Mouse (Mus musculus): ENCODE measurements around the gene Exoc2.

Exoc2 gene

GRCm38 (mm10) chr13:30820555-30820954, 153.3 kb downstream of the Exoc2 start:
- no peak for DNase-seq (ENCODE audit: low read depth)

DNA sequence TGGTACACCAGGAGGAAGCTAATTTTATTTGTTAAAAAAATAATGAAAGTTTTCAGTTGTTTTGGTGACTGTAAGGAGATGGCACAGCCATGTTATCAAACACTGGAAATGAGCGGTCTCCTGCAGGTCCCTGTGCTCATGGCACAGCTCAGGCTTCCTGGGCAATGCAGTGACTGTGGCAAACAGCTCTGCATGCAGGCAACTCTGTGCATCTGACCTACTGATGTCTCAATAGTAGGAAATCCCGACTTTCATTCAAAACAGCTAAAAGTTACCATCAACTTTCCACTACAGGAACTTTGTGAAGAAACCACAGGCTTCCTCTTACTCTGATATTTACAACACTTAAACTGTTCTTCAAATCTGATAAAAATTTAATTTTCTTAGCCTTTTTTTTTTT, 154.0 kb downstream of the Exoc2 start:
- no peak for DNase-seq (ENCODE audit: low read depth)

GRCm38 (mm10) chr13:30817436-30817835, 156.5 kb downstream of the Exoc2 start:
- DNase-seq (ENCODE audit: low read depth): no peak

- DNase-seq (ENCODE audit: low read depth): no peak
Observed at GRCm38 (mm10) chr13:30814256-30814655, 159.6 kb downstream of the Exoc2 start.

GRCm38 (mm10) chr13:30813464-30813863, 160.4 kb downstream of the Exoc2 start:
- DNase-seq (ENCODE audit: low read depth): no peak

GRCm38 (mm10) chr13:30809240-30809639, 164.7 kb downstream of the Exoc2 start:
- no peak for DNase-seq (ENCODE audit: low read depth)

- peak; percentile 31 for DNase-seq (ENCODE audit: low read depth)
Observed at GRCm38 (mm10) chr13:30802336-30802955, 171.4 kb downstream of the Exoc2 start.

GRCm38 (mm10) chr13:30801886-30802285, 172.0 kb downstream of the Exoc2 start:
- no peak for DNase-seq (ENCODE audit: low read depth)

- no peak for DNase-seq (ENCODE audit: low read depth)
Observed at GRCm38 (mm10) chr13:30795960-30796359, 177.9 kb downstream of the Exoc2 start.

GRCm38 (mm10) chr13:30793616-30794015, 180.3 kb downstream of the Exoc2 start:
- DNase-seq (ENCODE audit: low read depth): peak; percentile 55

DNA sequence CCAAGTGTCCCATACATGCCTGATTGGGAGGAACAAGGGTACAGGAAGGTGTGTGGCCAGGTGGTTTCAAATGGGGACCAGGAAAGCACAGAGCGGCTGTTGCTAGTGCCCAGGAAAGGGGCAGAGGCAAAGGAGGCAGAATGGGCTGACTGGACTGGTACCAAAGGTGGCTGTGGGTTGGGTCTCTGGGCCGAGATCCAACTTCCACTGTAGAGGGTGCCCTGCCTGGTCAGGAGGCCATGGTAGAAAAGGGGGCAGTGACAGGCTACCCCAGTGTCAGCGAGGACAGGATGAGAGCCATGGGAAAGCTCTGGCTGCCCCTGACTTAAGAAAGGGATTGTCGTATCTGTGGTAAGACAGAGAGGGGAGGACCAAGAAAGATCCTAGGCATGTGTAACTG, 180.7 kb downstream of the Exoc2 start:
- DNase-seq (ENCODE audit: low read depth): no peak

GRCm38 (mm10) chr13:30792741-30793140, 181.2 kb downstream of the Exoc2 start:
- DNase-seq (ENCODE audit: low read depth): peak; percentile 42

DNA sequence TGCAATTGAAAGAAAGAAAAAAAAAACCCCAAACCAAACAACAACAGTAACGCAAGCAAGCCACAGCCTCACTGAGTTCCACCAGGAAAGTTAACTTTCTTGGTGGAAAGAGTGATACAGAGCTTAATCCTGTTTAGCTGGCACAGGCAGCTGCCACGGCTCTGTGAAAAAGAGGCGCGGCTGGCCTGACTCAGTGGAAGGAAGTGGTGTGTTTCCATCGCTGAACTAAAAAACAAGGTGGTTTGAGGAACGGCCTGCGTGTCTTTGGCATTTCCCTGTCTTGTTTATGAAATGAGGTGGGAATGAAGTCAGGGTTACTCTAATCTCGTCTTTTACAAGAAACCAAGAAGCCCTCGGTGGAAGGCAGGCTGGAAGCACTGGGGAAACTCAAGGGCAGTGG, 181.6 kb downstream of the Exoc2 start:
- DNase-seq (ENCODE audit: low read depth): no peak

DNA sequence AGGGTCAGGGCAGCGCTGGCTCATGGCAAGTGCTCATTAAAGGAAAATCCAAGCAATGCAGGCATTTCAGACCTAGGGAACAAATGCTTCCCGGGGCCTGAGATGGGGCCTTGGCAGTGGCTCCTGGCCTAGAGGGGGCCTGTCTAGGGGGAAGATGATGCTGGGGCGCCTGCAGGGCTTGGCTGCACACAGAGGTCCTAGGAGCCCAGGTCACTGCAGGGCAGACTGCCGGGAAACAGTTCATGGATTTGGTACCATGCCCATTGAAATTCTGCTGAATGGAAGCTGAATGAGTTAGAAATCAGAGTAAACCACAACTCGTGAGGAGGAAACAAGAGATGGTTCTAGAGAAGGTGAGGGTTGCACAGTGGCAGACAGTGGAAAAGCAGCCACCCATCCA, 183.9 kb downstream of the Exoc2 start:
- no peak for DNase-seq (ENCODE audit: low read depth)

DNA sequence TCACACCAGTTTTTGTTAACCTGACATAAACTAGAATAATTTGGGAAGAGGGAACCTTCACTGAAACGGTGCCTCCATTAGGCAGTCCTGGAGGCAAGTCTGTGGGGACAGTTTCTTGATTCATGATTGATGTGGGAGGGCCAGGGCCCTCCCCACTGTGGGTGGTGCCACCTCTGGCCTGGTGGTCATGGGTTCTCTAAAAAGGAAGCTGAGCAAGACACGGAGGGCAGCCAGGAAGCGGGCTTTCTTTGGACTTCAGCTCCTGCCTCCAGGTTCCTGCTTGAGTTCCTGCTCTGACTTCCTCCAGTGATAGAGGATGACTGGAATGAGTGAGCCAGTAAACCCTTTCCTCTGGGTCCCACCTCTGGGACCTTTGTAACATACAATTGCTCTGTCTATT, 185.5 kb downstream of the Exoc2 start:
- no peak for DNase-seq (ENCODE audit: low read depth)

GRCm38 (mm10) chr13:30787960-30788359, 185.9 kb downstream of the Exoc2 start:
- DNase-seq (ENCODE audit: low read depth): peak; percentile 25

DNA sequence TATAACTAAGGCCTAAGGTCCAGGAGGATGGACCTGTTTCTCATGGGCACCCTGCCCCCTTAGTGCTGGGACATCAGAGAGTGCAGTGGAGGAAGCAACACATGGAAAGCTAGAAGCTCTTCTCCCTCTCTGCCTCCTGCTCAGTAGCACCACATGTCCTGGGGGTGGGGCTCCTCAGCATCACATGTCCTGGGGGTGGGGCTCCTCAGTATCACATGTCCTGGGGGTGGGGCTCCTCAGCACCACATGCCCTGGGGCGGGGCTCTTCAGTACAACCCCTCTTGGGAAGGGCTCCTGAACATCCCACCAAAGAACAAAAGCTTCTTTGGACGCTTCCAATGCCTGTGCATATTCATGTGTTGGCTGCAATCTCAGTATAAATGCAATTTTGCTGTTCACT, 186.3 kb downstream of the Exoc2 start:
- DNase-seq (ENCODE audit: low read depth): no peak

- DNase-seq (ENCODE audit: low read depth): no peak
Observed at GRCm38 (mm10) chr13:30787036-30787320, 186.9 kb downstream of the Exoc2 start.

GRCm38 (mm10) chr13:30786235-30787035, 187.5 kb downstream of the Exoc2 start:
- DNase-seq (ENCODE audit: low read depth): no peak

GRCm38 (mm10) chr13:30785423-30786040, 188.4 kb downstream of the Exoc2 start:
- peak; percentile 9 for DNase-seq (ENCODE audit: low read depth)

DNA sequence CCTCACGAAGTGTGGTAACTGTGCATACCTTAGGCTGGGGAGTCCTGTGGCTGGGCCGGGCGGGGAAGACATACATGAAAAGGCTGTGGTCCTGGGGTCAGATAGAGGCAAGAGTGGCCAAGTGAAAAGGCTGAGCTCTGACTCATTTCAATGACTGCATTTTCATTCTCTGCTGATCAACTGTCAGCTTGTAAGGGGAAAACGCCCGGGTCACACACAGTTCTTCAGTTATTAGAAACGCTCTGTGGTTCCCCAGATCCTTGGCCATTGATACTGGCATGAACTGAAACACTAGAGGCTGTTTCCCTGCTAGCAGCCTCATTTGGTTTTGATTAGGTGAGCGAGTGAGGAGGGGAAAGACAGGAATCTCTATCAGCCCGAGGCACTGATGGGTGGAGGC, 191.5 kb downstream of the Exoc2 start:
- DNase-seq (ENCODE audit: low read depth): peak; percentile 76

DNA sequence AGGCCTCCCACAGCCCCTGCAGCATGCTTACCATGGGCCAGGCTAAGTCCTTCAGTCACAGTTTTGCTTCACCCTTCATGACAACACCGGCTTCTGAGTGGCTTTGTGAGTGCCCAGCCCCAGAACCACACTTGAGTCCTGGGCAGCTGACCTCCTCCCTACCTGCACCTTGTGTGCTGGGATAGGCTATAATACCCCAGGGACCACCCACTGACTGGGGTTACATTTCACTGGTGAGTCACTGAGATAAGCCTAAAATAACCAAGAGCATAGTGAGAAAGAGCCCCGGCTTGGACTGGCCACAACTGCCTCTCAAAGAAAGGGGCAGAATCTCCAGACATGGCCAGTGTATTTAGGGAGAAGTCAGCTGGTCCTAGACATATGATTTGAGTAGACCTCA, 192.0 kb downstream of the Exoc2 start:
- peak; percentile 75 for DNase-seq (ENCODE audit: low read depth)

DNA sequence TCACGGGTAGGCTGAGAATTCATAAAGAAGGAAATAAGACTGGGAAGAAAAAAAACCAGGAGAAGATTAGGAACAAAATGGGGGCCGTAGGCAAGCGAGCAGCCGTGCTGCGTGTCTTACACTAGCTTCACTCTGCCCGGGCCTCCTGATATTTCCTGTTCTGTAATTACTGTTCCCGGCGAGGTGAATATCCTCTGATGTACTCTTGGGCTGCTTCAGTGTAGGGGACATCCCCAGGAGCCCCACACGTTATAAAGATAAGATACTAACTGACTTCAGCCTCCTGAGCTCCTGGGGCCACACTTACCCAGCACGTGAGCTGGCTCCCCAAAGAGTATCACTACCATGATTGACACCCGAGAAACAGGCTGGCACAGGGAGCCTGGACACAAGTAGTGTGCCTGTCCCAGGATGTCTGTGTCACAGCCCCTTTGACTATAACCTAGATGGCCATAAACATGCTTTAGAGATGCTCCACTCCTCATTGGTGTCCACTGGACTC, 196.2 kb downstream of the Exoc2 start:
- no peak for DNase-seq (ENCODE audit: low read depth)
